Mouse (Mus musculus): Measurements from ENCODE around the gene Muc1. TPM values are rescaled to one million over a fixed set of nuclear protein-coding genes. Genes with fewer than 3 reads are reported as not detected.

Muc1 gene
- total and polyA plus RNA-seq, 3 experiments = 0.09 to 0.60 (median 0.38) TPM

GRCm38 (mm10) chr3:89208075-89208657 is 20.7 kb upstream of the Muc1 start:
- H3K4me2 ChIP-seq (ENCODE audit: insufficient read depth, low read depth, poor library complexity, severe bottlenecking) = no peak overlapping the region
- TF ChIP-seq TCF12 (IDR thresholded peaks at IDR 0.05; ENCODE audit: low read depth, low read length) (no peak), PAX5 (IDR thresholded peaks at IDR 0.05; ENCODE audit: low read length) (no peak), MAZ (IDR thresholded peaks at IDR 0.05; ENCODE audit: low read depth, low read length) (no peak), MAFK (IDR thresholded peaks at IDR 0.05; ENCODE audit: insufficient replicate concordance, low read length) (no peak), CHD1 (IDR thresholded peaks at IDR 0.05; ENCODE audit: low read depth, low read length) (no peak), GABPA (IDR thresholded peaks at IDR 0.05; ENCODE audit: insufficient replicate concordance, low read depth, low read length) (no peak), UBTF (IDR thresholded peaks at IDR 0.05; ENCODE audit: low read depth, low read length) (no peak), USF1 (IDR thresholded peaks at IDR 0.05; ENCODE audit: low read depth, low read length) (no peak)
- peaks cover 71 to 90% of the 10 kb centered on the region in 2 experiments for H3K36me3 ChIP-seq (replicated peaks in 1 of 2; ENCODE audit: control insufficient read depth in 1 of 2, insufficient read depth in 1 of 2, low read length in 1 of 2)
- DNase-seq (ENCODE audit: extremely low read depth) = no peak
- no peak overlapping the region for H3K4me3 ChIP-seq (replicated peaks in 1 of 3; ENCODE audit: low read depth in 2 of 3, low read length in 2 of 3, poor library complexity in 1 of 3)
- peaks cover 8 to 32% of the 10 kb centered on the region in 2 experiments for H3K4me1 ChIP-seq (ENCODE audit: control insufficient read depth in 1 of 2, insufficient read depth in 2 of 2)
- no peaks in the 10 kb centered on the region for H3K27me3 ChIP-seq (replicated peaks)
- H3K27ac ChIP-seq (ENCODE audit: insufficient read depth, low read depth) = no peak overlapping the region
- H3K9ac ChIP-seq (ENCODE audit: insufficient read depth, low read depth) = no peak overlapping the region
- no peaks in the 10 kb centered on the region for H3K9me3 ChIP-seq (replicated peaks; ENCODE audit: low read length)
- peaks cover 11% of the 10 kb centered on the region for H3K79me2 ChIP-seq (replicated peaks; ENCODE audit: control insufficient read depth, extremely low read depth, insufficient read depth, poor library complexity, severe bottlenecking)
- dilution Hi-C loops (cut with MboI; ENCODE audit: extremely low pct_ligation_motif_present, extremely low pct_unique_long_range_greater_than_20kb, low sequenced_read_pairs) = no loop called here
- in situ Hi-C loops (cut with MboI; ENCODE audit: low pct_ligation_motif_present, low pct_unique_long_range_greater_than_20kb, low sequenced_read_pairs) = loop anchor here (5.0 kb wide), 1 partner anchor 34 kb away; no protein-coding TSS in a partner anchor

- Histone ChIP-seq H3K36me3 (replicated peaks in 1 of 2; ENCODE audit: control insufficient read depth in 1 of 2, insufficient read depth in 1 of 2, low read length in 1 of 2) (peaks cover 71 to 90% of the 10 kb centered on the region in 2 experiments), H3K4me2 (ENCODE audit: insufficient read depth, low read depth, poor library complexity, severe bottlenecking) (no peak overlapping the region), H3K9ac (ENCODE audit: insufficient read depth, low read depth) (no peak overlapping the region), H3K79me2 (replicated peaks; ENCODE audit: control insufficient read depth, extremely low read depth, insufficient read depth, poor library complexity, severe bottlenecking) (peaks cover 14% of the 10 kb centered on the region), H3K27ac (ENCODE audit: insufficient read depth, low read depth) (no peak overlapping the region), H3K27me3 (replicated peaks) (no peaks in the 10 kb centered on the region), H3K4me1 (ENCODE audit: control insufficient read depth in 1 of 2, insufficient read depth in 2 of 2) (peaks cover 8 to 31% of the 10 kb centered on the region in 2 experiments), H3K9me3 (replicated peaks; ENCODE audit: low read length) (no peaks in the 10 kb centered on the region), H3K4me3 (replicated peaks in 1 of 3; ENCODE audit: low read depth in 2 of 3, low read length in 2 of 3, poor library complexity in 1 of 3) (no peak overlapping the region)
- in situ Hi-C loops (cut with MboI; ENCODE audit: low pct_ligation_motif_present, low pct_unique_long_range_greater_than_20kb, low sequenced_read_pairs) (loop anchor here (5.0 kb wide), 1 partner anchor 34 kb away; no protein-coding TSS in a partner anchor), dilution Hi-C loops (cut with MboI; ENCODE audit: extremely low pct_ligation_motif_present, extremely low pct_unique_long_range_greater_than_20kb, low sequenced_read_pairs) (no loop called here)
- no peak for DNase-seq (ENCODE audit: extremely low read depth)
- TF ChIP-seq SMC3 (IDR thresholded peaks at IDR 0.05; ENCODE audit: low read depth, low read length) = no peak
- TF ChIP-seq MAZ (IDR thresholded peaks at IDR 0.05; ENCODE audit: low read depth, low read length) = no peak
- no peak for TF ChIP-seq CHD1 (IDR thresholded peaks at IDR 0.05; ENCODE audit: low read depth, low read length)
- no peak for TF ChIP-seq TBP (conservative IDR thresholded peaks at IDR 0.05; ENCODE audit: low read depth, low read length)
- no peak for TF ChIP-seq USF2 (conservative IDR thresholded peaks at IDR 0.05; ENCODE audit: low read depth, low read length)
- no peak for TF ChIP-seq USF1 (IDR thresholded peaks at IDR 0.05; ENCODE audit: low read depth, low read length)
- TF ChIP-seq JUND (conservative IDR thresholded peaks at IDR 0.05; ENCODE audit: low read depth, low read length) = no peak
- no peak for TF ChIP-seq TCF12 (IDR thresholded peaks at IDR 0.05; ENCODE audit: low read depth, low read length)
- no peak for TF ChIP-seq BHLHE40 (IDR thresholded peaks at IDR 0.05; ENCODE audit: low read depth, low read length)
- no peak for TF ChIP-seq PAX5 (IDR thresholded peaks at IDR 0.05; ENCODE audit: low read length)
- no peak for TF ChIP-seq CHD2 (IDR thresholded peaks at IDR 0.05; ENCODE audit: low read length)
- no peak for TF ChIP-seq HCFC1 (IDR thresholded peaks at IDR 0.05; ENCODE audit: low read depth, low read length)
- TF ChIP-seq NRF1 (IDR thresholded peaks at IDR 0.05; ENCODE audit: low read depth, low read length) = no peak
- TF ChIP-seq ETS1 (conservative IDR thresholded peaks at IDR 0.05; ENCODE audit: low read depth, low read length) = no peak
- no peak for TF ChIP-seq NELFE (IDR thresholded peaks at IDR 0.05; ENCODE audit: low read depth, low read length)
- TF ChIP-seq ELF1 (IDR thresholded peaks at IDR 0.05; ENCODE audit: low read depth, low read length) = no peak
- TF ChIP-seq E2F4 (IDR thresholded peaks at IDR 0.05; ENCODE audit: insufficient replicate concordance, low read depth, low read length) = no peak
- no peak for TF ChIP-seq ZNF384 (IDR thresholded peaks at IDR 0.05; ENCODE audit: low read depth, low read length)
- TF ChIP-seq MXI1 (IDR thresholded peaks at IDR 0.05; ENCODE audit: low read depth, low read length) = no peak
- TF ChIP-seq GABPA (IDR thresholded peaks at IDR 0.05; ENCODE audit: insufficient replicate concordance, low read depth, low read length) = no peak
Observed at GRCm38 (mm10) chr3:89208736-89209135, 20.1 kb upstream of the Muc1 start.
